Mouse (Mus musculus): ENCODE data around the gene Defa22. TPM values are rescaled to one million over a fixed set of nuclear protein-coding genes. Genes with fewer than 3 reads are reported as not detected.

The Defa22 gene
- polyA plus RNA-seq (2012; rRNA removed) = not detected in 2 replicates

GRCm38 (mm10) chr8:21161977-21162376, at the start of gene Defa22:
TSS of gene Defa22 (plus strand) at chr8:21162277.

GRCm38 (mm10) chr8:21134342-21134741, 27.7 kb upstream of the Defa22 start, which contains the start of gene Defa30:
TSS of gene Defa30 (plus strand) at chr8:21134642.

GRCm38 (mm10) chr8:21191314-21191713, 29.2 kb downstream of the Defa22 start, which contains the start of gene Defa31:
TSS of gene Defa31 (plus strand) at chr8:21191614.

GRCm38 (mm10) chr8:21201261-21201660, 39.2 kb downstream of the Defa22 start, which contains the start of gene Gm15293:
TSS of gene Gm15293 (plus strand) at chr8:21201561.

Other genes with a start within 250 kb of the Defa22 start
- gene Gm6040, start 240.2 kb upstream of the Defa22 start, polyA plus RNA-seq (2012; rRNA removed) = not detected in 2 replicates
- 1.5 TPM in 1 of 2 replicates, not detected in the other for gene AY761185, start 217.6 kb upstream of the Defa22 start, polyA plus RNA-seq (2012; rRNA removed)
- not detected in 2 replicates for gene Defa21, start 136.7 kb upstream of the Defa22 start, polyA plus RNA-seq (2012; rRNA removed)
- not detected in 2 replicates for gene Defa23, start 107.2 kb upstream of the Defa22 start, polyA plus RNA-seq (2012; rRNA removed)
- gene Defa35, start 97.2 kb upstream of the Defa22 start, polyA plus RNA-seq (2012; rRNA removed) = not detected in 2 replicates
- gene Defa25, start 77.8 kb upstream of the Defa22 start, polyA plus RNA-seq (2012; rRNA removed) = not detected in 2 replicates
- gene Gm14851, start 66.2 kb upstream of the Defa22 start, polyA plus RNA-seq (2012; rRNA removed) = not detected in 2 replicates
- gene Defa30, start 27.6 kb upstream of the Defa22 start, polyA plus RNA-seq (2012; rRNA removed) = not detected in 2 replicates
- gene Defa31, start 29.3 kb downstream of the Defa22 start, polyA plus RNA-seq (2012; rRNA removed) = not detected in 2 replicates
- gene Gm15293, start 39.3 kb downstream of the Defa22 start, polyA plus RNA-seq (2012; rRNA removed) = not detected in 2 replicates
- not detected in 2 replicates for gene Gm15292, start 87.5 kb downstream of the Defa22 start, polyA plus RNA-seq (2012; rRNA removed)
- not detected in 2 replicates for gene Defa27, start 153.3 kb downstream of the Defa22 start, polyA plus RNA-seq (2012; rRNA removed)
- gene Defa29, start 164.7 kb downstream of the Defa22 start, polyA plus RNA-seq (2012; rRNA removed) = not detected in 2 replicates
- gene Defa2, start 216.2 kb downstream of the Defa22 start, polyA plus RNA-seq (2012; rRNA removed) = not detected in 2 replicates
- gene Defa33, start 229.5 kb downstream of the Defa22 start, polyA plus RNA-seq (2012; rRNA removed) = not detected in 2 replicates